Mouse (Mus musculus): ENCODE measurements around the gene Disc1.

Disc1 gene

DNA sequence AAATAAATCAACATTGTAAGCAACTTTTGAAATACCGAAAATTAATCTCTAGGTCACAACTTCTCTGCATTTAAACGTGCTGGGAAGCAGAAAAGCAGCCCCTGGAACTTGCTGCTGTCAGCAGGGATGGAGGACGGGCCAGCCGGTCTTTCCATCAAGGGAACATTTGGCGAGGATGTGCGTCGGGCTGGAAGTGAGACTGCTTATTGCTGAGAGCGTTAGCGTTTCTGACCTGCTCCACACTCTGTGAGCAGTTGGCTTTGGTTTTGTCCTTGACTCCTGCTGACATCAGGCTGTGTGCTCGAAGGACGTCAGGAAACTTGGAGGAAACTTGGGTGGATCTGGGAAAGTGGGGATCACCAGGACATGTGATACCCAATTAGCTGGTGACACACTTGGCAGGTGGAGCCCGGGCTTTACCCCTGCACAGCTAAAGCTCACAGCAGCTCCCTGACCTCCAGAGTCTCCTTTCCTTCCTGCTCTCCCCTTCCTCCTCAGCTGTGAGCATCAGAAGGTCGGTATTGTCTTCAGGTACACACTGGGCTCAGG is 158.7 kb downstream of the Disc1 start:
- no peak for ATAC-seq (ENCODE audit: insufficient number of reproducible peaks, low FRiP score, low TSS enrichment)

DNA sequence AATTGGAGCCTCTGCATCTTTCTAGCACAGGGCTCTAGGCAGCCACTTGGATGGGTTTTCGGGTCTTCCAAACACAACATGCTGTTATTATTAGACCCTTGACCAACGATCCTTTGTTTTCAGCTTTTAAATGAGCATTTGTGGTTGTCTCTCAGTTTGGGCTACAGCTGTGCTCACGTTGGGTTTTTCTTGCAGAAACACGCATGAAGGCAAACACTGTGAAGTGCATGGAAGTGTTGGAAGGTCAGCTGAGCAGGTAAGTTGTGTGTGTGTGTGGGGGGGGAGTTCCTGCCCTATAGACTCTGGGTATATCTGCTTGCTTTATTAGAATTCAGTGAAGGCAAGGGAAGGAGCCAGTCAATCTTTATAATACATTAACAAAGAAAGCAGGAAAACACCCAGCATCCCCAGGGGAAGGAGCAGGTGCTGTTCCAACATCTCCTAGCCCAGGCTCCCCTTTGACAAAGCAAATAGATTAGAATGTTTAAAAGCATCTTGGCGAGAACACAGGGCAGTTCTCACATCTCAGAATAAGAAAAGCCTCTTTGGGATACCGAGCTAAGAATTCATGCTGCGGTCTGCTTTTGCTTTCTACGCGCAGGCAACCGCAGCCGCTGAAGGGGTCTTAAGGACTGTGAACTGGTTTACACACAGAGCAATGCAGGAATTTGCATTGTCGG is 164.0 kb downstream of the Disc1 start:
- no peak for ATAC-seq (ENCODE audit: insufficient number of reproducible peaks, low FRiP score, low TSS enrichment)

DNA sequence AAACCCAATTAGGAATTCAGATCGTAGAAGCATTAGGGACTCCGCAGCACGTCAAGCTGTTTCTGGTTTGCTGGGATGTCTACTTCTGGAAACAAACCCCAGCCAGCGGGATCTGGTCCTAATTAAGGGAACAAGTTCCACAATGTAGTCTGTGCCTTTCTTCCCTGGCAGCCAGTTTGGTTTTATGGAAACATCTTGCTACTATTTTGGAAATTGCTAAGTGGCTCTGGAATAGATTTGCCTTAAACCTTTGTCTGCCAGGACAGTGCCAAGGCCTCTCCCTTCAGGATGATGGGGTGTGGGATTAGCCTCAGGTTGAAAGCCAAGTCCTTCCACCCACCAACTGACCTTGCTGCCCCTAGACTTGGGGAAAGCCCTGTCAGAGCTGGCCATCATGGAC is 164.7 kb downstream of the Disc1 start:
- no peak for ATAC-seq (ENCODE audit: insufficient number of reproducible peaks, low FRiP score, low TSS enrichment)

DNA sequence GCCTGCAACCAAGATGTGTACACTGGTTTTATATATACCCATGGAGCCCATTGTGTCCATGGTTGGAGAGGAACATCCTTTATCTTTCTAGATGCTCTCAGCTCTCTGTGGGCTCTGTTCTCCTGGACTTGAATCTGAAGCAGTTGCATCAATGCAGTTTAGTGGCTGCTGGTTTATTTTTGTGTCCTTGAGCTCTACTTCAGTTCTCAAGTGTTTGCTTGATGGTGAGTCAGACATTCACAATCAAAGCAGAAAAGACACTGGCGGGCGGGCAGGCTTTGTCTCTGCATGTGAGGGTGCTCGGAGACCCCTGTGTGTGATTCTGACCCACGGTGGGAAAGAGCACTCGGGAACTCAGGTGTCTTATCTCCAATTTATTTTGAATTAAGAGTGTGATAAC is 166.6 kb downstream of the Disc1 start:
- no peak for ATAC-seq (ENCODE audit: insufficient number of reproducible peaks, low FRiP score, low TSS enrichment)

DNA sequence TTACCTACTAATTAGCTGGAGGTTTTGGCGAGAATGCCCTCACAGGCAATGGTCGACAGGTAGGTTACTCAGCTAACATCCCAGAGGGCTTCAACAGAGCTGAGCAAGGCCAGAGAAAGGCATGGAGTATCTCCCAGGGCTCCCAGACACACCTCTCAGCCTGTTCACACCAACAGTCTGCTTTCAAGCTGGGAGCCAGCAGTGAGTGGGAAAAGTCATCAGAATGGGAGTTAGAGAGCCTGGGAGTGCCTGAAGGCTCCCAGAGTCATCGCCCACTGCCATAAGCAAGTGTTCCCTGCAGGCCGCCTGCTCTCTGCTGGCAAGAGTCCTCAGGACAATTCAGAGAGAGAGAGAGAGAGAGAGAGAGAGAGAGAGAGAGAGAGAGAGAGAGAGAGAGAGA is 167.1 kb downstream of the Disc1 start:
- no peak for ATAC-seq (ENCODE audit: insufficient number of reproducible peaks, low FRiP score, low TSS enrichment)

DNA sequence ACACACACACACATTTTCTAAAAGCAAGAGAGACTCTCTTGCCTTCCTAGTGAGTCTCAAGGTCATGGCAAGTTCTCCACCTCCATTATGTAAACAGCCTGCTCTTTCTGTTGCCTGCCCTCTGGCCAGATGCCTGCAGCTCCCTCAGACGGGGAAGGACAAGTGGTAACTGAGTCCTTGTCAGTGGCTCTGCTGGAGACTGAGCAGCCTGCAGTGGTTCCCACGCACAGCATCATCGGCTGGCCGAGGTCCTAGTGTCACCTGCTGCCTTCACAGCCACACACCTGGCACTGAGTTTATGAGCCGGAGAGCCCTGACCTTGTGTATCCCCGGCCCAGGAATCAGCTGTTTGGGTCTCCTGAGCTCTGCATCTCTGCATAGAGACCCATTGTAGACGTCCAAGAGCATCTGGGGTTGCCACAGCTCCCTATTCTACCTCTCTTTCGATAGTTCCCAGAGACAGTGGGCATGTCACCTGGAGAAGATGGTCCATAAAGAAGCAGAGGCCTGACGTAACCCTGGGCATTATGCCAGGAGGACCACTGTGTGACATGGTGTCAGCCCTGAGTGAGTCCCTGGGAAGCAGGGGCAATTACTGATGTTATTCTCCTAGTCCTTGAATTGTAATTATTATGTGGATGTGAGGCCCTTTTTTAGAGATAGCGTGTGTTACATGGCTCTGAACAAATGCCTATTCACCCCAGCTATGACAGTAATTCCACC is 169.2 kb downstream of the Disc1 start:
- no peak for ATAC-seq (ENCODE audit: insufficient number of reproducible peaks, low FRiP score, low TSS enrichment)

DNA sequence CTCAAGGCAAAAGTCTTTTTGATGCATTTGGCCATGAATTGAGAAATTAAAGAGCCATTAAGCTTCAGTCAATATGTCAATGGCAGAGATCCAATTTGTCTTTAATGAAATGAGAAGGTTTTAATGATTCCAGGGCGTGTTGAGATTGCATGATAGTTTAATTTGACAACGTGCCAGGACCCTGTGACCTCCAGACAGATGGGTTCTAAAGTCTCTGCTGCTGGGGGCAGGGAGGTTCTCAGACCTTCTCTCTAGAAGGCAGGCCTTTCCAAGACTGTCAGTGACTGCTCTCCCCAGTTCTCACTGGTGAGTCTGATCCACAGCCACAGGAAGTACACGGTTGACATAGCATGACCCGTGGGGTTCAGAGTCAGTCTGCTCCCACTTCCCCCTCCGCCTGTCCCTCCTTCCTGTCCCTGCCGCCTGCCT is 170.3 kb downstream of the Disc1 start:
- ATAC-seq (ENCODE audit: insufficient number of reproducible peaks, low FRiP score, low TSS enrichment), result no peak

DNA sequence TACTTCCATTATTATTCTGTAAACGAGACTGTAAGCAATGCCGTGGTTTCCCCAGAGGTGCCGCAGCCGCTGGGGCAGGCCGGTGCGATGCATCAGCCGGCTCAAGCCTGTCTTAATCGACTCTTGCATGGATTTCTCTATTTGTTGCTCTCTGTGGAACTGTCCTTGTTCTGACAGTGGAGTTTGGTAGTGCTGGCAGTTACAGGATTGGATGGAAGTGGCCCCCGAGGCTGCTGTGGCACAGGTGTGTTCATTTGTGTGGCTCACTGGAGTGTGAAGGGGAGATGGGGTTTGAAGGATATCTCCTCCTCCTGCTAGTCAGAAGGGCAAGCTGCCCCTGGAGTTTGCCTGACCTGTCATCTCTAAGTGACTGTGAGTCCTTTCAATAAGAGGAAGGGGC is 171.3 kb downstream of the Disc1 start:
- ATAC-seq (ENCODE audit: insufficient number of reproducible peaks, low FRiP score, low TSS enrichment), result no peak

DNA sequence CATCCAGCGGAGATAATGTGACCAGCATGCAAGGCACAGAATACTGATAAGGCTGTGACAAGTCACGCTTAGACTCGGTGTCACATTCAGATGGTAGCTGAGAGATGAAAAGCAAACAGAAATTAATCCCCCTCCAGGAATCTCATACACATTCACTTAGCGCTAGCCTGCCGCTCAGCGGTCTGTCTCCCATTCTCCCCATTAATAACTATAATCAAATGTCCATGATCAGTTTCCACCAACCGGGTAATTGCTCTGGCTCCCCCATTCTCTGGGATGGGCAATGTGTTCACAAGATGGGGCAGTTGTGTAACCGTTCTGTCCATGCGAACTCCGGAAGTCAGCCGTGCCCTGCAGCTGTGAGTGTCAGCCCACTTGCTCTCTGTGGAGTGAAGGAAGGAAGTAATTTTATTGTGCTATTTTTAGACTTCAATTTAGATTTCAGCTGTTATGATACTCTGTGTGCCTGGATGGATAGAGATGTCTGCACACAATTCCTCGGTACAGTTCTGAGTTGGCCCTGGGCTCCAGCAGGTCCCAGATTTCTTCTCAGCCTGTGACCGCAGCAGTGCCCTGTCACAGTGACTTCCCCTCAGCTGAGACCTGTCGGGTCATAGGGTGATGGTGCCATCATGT is 173.1 kb downstream of the Disc1 start:
- no peak for ATAC-seq (ENCODE audit: insufficient number of reproducible peaks, low FRiP score, low TSS enrichment)

DNA sequence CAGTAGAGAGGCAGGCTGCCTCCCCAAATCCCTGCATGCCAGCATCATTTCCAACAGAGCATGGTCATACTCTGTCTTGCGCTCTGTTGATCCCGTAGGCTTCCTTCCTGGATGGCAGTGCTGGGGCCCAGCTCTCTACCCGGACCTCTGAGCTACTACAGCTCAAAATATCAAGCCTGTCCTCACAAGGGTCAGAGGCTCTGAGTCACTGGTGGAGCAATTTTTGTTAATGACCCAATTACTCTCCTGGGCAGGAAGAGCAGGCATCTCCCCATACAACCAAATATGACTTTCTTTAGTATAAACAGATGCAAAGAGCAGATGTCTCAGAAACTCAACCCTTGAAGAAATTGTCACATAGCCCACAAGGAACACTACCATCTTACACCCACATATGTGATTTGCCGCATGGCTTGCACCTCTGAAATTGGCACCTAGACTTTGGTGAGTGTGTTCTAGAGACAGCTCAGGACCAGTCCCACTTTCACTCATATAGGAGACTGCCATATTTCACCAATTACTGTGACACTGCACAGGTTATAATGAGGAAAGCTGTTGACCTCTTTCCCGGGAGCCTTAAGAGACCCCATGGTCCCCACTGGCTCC is 176.6 kb downstream of the Disc1 start:
- no peak for ATAC-seq (ENCODE audit: insufficient number of reproducible peaks, low FRiP score, low TSS enrichment)

DNA sequence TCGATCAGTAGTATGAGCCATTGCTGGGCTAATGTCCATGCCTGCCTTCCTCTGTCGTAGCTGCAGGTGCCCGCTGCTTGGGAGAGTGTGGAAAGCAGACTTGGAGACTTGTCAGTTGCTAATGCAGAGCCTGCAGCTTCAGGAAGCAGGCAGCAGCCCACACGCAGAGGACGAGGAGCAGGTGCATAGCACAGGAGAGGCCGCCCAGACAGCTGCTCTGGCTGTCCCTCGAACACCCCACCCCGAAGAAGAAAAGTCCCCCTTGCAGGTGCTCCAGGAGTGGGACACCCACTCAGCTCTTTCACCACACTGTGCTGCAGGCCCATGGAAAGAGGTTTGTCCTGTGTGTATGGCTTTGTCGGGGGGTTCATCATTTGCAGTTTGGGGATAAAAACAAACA is 178.7 kb downstream of the Disc1 start:
- no peak for ATAC-seq (ENCODE audit: insufficient number of reproducible peaks, low FRiP score, low TSS enrichment)

DNA sequence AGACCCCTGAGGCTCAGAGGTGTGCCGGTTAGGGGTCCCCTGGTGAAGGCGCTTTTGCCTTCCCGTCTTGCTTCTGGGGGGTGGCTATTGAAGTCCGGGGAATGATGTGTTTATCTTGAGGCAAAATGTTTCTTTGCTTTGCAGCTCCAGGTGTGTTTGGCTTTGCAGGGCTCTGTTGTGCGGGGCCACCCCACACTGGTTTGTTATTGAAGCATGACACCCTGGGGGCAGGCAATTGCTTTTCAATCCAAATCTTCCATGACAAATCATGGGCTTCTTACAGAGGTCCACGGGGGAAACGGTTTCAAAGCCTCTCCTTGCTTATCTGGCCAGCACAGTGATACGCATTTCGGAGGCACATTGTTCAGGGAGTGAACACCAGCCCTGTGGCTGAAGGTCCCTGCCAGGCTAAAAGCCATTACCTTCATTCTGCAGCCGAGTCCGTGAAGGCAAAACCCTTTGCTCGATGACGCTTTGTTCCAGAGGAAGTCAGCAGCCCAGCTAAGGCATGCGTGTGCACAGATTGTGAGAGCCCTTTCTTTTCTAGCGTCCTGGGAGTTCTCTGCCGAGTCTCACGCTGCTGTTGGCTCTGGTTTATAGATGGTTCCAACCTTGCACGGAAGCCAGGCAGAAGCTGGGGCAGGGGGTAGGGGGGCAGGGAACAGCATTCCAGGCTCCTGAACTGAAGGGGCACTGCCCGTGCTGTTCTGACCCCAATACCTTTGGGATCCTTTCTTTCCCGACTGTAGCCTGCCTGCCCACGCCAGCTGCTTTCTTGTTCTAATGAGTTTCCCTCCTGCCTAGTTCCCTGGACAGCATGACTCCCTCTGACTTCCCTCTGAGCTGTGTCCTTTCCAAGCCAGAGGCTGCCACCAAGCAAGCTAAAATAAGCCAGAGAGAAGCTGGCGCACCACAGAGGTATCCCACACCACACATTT is 182.2 kb downstream of the Disc1 start:
- ATAC-seq (ENCODE audit: insufficient number of reproducible peaks, low FRiP score, low TSS enrichment), result no peak

DNA sequence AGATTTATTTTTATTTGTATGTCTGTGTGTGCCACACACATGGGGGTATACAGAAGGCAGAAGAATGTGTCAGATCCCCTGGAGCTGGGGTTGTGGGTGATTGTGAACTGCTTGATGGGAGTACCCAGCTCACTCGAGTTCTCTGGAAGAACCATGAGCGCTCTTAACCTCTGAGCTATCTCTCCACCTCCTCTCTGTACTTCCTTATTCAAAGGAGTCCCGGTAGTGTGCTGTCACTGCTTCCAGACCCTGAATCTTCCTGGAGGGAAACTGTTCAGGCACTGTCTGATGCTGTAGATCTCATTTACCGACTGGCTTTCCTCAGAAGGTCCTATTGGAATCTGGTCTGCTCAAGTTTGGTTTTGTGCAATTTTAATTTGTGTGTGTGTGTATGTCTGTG is 186.8 kb downstream of the Disc1 start:
- no peak for ATAC-seq (ENCODE audit: insufficient number of reproducible peaks, low FRiP score, low TSS enrichment)

DNA sequence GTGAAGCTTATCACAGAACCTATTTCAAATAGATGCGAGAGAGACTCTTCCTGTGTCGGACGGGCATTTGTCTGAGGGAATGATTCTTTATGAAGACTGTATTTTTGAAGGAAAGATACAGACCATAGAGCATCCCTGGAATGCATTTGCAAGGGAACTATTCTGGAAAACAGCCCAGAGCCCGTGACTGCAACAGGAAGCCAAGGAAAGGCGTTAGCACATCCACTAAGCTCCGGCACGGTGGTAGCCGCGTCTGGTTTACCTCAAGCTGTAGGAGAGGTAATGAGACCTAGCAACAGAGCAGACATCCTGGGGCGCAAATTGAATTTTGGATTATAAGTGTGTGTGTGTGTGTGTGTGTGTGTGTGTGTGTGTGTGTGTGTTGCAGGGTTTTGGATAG is 188.4 kb downstream of the Disc1 start:
- no peak for ATAC-seq (ENCODE audit: insufficient number of reproducible peaks, low FRiP score, low TSS enrichment)

DNA sequence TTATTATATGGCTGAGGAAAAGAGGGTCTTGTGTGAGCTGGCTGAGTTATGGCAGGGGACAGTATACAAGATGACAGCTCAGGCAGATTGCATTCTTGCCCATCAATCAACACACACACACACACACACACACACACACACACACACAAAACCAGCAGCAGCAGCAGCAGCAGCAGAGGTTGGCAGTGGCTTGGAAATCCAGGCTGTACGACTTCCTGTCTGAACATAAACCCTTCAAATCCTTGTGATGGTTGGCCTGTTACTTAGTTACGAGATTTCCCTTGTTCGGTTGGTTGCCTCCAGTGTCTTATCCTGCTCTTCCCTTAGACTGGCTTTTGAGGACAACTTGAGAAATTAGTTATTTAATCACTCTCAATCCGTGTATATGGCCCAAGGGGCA is 188.9 kb downstream of the Disc1 start:
- ATAC-seq (ENCODE audit: insufficient number of reproducible peaks, low FRiP score, low TSS enrichment), result no peak

DNA sequence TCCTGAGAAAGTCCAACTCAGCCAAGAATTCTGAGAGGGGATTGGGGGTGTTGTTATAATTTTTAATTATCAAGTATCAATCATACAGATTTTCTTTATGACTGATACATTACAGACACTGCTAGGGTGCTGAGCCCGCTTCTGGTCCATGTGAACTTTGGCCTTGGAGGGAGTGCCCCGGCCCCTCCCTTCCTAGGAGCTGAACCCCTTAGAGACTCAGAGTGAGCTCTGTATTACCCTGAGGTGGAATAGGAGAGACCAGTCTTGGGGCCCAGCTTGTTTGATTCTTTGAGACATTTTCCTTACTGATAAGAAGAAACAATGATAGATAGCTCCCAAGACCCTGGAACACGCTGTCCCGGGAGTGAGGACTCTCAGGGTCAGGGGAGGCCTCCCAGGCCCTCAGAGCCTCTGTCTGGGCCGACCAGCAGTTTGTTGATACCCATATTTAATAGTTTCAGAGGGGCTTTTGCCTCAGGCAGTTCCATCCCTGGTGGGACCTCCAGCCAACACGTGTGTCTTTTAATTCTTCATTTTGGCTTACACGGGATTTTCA is 192.8 kb downstream of the Disc1 start:
- ATAC-seq (ENCODE audit: insufficient number of reproducible peaks, low FRiP score, low TSS enrichment), result no peak

DNA sequence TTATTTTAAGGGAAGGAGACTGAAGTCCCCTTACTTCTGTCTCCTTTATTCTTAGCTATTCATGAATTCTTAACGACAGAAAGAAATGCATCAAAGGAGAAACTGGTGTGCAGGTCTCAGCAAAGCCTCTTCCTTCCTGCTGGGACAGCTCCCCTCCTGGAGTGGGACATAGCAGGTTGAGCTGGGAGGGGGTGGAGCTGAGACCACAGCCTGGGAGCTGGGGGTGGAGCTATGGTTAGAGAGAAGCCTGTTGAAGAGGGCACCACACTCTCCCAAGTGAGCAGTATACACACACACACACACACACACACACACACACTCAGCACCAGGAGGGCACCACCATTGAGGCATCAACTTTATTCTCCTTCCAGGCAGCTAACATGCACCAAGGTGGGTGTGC is 193.4 kb downstream of the Disc1 start:
- ATAC-seq (ENCODE audit: insufficient number of reproducible peaks, low FRiP score, low TSS enrichment), result no peak

DNA sequence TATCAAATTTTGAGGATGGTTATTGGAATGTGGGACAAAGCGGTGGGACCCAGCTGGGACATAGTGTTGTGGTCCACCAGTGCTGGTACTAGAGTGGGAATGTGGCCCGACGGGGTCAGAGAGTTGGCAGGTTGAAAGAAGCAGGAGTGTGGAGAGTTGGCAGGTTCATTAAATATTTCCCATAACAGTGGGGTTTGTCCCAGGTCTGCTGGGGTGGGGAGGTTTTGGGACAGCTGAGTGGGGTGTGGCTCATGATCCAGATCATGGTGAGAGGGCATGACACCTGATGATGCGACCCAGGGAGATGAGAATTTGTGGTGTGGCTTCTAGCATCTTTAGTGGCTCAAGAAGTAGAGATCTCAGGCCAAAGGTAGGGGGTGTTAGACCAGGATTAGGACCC is 199.0 kb downstream of the Disc1 start:
- ATAC-seq (ENCODE audit: insufficient number of reproducible peaks, low FRiP score, low TSS enrichment), result no peak

DNA sequence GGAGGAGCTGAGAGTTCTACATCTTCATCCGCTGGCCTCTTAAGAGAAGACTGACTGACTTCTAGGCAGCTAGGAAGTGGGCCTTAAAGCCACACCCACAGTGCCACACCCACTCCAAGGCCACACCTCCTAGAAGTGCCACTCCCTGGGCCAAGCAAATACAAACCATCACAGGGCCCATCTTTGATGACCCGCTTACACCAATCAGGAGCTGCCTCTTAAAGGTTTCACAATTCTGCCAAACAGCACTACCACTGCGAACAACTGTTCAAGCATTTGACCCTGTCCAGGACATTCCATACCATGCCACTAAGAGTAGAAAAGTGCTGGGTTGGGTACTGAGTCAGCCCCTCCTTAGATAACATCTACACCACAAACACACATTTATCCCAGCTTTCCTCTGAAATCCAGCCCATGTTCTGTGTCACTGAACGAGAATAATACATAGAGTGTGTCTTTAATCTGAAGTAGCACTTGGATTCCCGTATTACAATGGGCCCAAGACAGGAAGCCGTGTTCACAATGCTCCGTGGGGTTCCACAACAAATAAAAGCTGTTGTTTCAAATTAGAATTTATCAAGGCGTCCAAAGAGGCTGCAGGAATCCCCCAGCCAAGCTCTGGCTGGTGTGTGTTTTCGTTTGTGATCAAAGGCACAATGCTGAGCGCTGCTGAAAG is 199.6 kb downstream of the Disc1 start:
- ATAC-seq (ENCODE audit: insufficient number of reproducible peaks, low FRiP score, low TSS enrichment), result 0 out of 2 replicates have a peak, but pooled peaks have one; percentile 10
